Comparison of ENCODE assay signal across 8 mouse cellular contexts in genomic region chr2:152395271-152395920, GRCm38 (mm10). TPM values are rescaled to one million over a fixed set of nuclear protein-coding genes. Genes with fewer than 3 reads are reported as not detected.
A peak's percentile ranks its signal among the peaks of the same experiment; 100 is the strongest.
DNase-seq lines count a peak whose midpoint lies in the region; ATAC-seq and TF ChIP-seq lines count a peak whose summit lies in the region.

No protein-coding gene starts in this region.

- H3K27me3 ChIP-seq in heart, adult 2 months (ENCODE audit: control insufficient read depth, insufficient read depth, low read length) = no peaks in the 10 kb centered on the region
- H3K27me3 ChIP-seq in G1E (ENCODE audit: insufficient read depth, low read length) = peaks cover 31% of the 10 kb centered on the region
- no peaks in the 10 kb centered on the region for H3K27me3 ChIP-seq in heart, postnatal 0 days (ENCODE audit: control insufficient read depth, insufficient read depth, low read length)
- peaks cover 4% of the 10 kb centered on the region for H3K27me3 ChIP-seq in midbrain, embryonic 10.5 days (ENCODE audit: low read depth, poor library complexity, severe bottlenecking)

- intact Hi-C loops in heart, adult 2 months (cut with DNase I) = no loop called here

- H3K36me3 ChIP-seq in heart, adult 2 months (ENCODE audit: control insufficient read depth, insufficient read depth, low read length) = no peaks in the 10 kb centered on the region
- peaks cover 22% of the 10 kb centered on the region for H3K36me3 ChIP-seq in G1E (replicated peaks)
- no peaks in the 10 kb centered on the region for H3K36me3 ChIP-seq in heart, postnatal 0 days (replicated peaks; ENCODE audit: control insufficient read depth, insufficient read depth, low read length)
- H3K36me3 ChIP-seq in midbrain, embryonic 10.5 days = peaks cover 12% of the 10 kb centered on the region

- no peak overlapping the region for H3K9ac ChIP-seq in heart, adult 2 months (ENCODE audit: low read depth, low read length)
- peak overlapping the region; percentile 96 for H3K9ac ChIP-seq in heart, postnatal 0 days (replicated peaks; ENCODE audit: low read depth, low read length)

- no peak for TF ChIP-seq CTCF in heart, adult 2 months (IDR thresholded peaks at IDR 0.05)
- TF ChIP-seq CTCF in G1E (IDR thresholded peaks at IDR 0.05; ENCODE audit: low read depth, low read length) = no peak
- no peak for TF ChIP-seq CTCF in heart, postnatal 0 days (IDR thresholded peaks at IDR 0.05; ENCODE audit: low read depth)

- no peak for TF ChIP-seq EP300 in heart, adult 2 months (IDR thresholded peaks at IDR 0.05; ENCODE audit: insufficient read depth, low read depth, low read length)
- TF ChIP-seq EP300 in heart, postnatal 0 days (IDR thresholded peaks at IDR 0.05; ENCODE audit: low read depth) = no peak

- no peaks in the 10 kb centered on the region for H3K79me2 ChIP-seq in heart, adult 2 months (replicated peaks; ENCODE audit: control insufficient read depth, insufficient read depth, low read length)

- H3K27ac ChIP-seq in heart, adult 2 months = peak overlapping the region; percentile 40
- peak overlapping the region; percentile 98 for H3K27ac ChIP-seq in heart, postnatal 0 days (ENCODE audit: low read depth)
- H3K27ac ChIP-seq in midbrain, embryonic 10.5 days (replicated peaks) = peak overlapping the region; percentile 98

- H3K4me1 ChIP-seq in heart, adult 2 months (ENCODE audit: control insufficient read depth, insufficient read depth, low read length) = peaks cover 5% of the 10 kb centered on the region
- peaks cover 52% of the 10 kb centered on the region for H3K4me1 ChIP-seq in G1E (ENCODE audit: insufficient read depth, low read depth, low read length)
- H3K4me1 ChIP-seq in heart, postnatal 0 days (ENCODE audit: control insufficient read depth, insufficient read depth) = peaks cover 9% of the 10 kb centered on the region; the same call in 1 of the 2 replicates
- peaks cover 62% of the 10 kb centered on the region for H3K4me1 ChIP-seq in midbrain, embryonic 10.5 days

- H3K9me3 ChIP-seq in G1E (replicated peaks) = peaks cover 20% of the 10 kb centered on the region
- no peaks in the 10 kb centered on the region for H3K9me3 ChIP-seq in heart, postnatal 0 days (replicated peaks; ENCODE audit: control insufficient read depth, low read length)
- no peaks in the 10 kb centered on the region for H3K9me3 ChIP-seq in midbrain, embryonic 10.5 days (replicated peaks)

- WGBS in heart, adult 2 months = 34% methylated on average over 13 of the region's 13 CpGs
- 15% methylated on average over 13 of the region's 13 CpGs for WGBS in heart, postnatal 0 days
- 24% methylated on average over 13 of the region's 13 CpGs for WGBS in midbrain, embryonic 10.5 days

- no peak for DNase-seq in heart, adult 2 months
- DNase-seq in heart, postnatal 4 days = no peak
- DNase-seq in G1E (ENCODE audit: low spot score) = no peak
- no peak for DNase-seq in heart, postnatal 0 days (ENCODE audit: low spot score)
- DNase-seq in midbrain, embryonic 10.5 days (ENCODE audit: low spot score) = peak; percentile 29
- no peak for DNase-seq in ovary, postnatal 14 days (ENCODE audit: low spot score)
- DNase-seq in thymus, postnatal 4 days = no peak

- ATAC-seq in G1E (ENCODE audit: extremely low read depth, insufficient number of reproducible peaks, low FRiP score, poor library complexity, severe bottlenecking) = no peak
- ATAC-seq in heart, postnatal 0 days (ENCODE audit: insufficient read depth, low read depth) = no peak
- ATAC-seq in monocyte, adult 5-6 weeks (replicated peaks; ENCODE audit: insufficient number of reproducible peaks, low FRiP score, low TSS enrichment, poor library complexity, severe bottlenecking) = no peak

- H3K4me3 ChIP-seq in heart, adult 2 months = no peak overlapping the region
- peak overlapping the region; percentile 79 for H3K4me3 ChIP-seq in G1E (ENCODE audit: low read depth, low read length)
- H3K4me3 ChIP-seq in heart, postnatal 0 days (ENCODE audit: low read depth, low read length) = peak overlapping the region; percentile 96
- peak overlapping the region; percentile 71 for H3K4me3 ChIP-seq in midbrain, embryonic 10.5 days

- H3K4me2 ChIP-seq in heart, postnatal 0 days (ENCODE audit: low read depth, low read length) = peak overlapping the region; percentile 90

- no peak for TF ChIP-seq POLR2A in heart, adult 2 months (IDR thresholded peaks at IDR 0.05; ENCODE audit: insufficient read depth, low read depth, low read length)

RNA-seq across cellular contexts. Expression of gene Sox12, which starts 2.5 kb away (rescaled TPM):
- total RNA-seq in heart, adult 2 months (2021) = 1 to 10 TPM; 6.9 to 8.3 TPM
- polyA plus RNA-seq in heart, adult 2 months (2012; rRNA removed) = 7.6 and 8.8 TPM in 2 replicates
- total RNA-seq in heart, postnatal 4 days (2021) = 10 to 100 TPM; 42.3 to 42.6 TPM
- total RNA-seq in G1E (2014; fragmentation: Nextera tagmentation) (29.4 and 34.4 TPM in 2 replicates), G1E (2017) (0.98 and 1.7 TPM in 2 replicates)
- polyA plus RNA-seq in G1E (2012) = 60.0 and 62.8 TPM in 2 replicates
- 19.9 and 30.0 TPM in 2 replicates for total RNA-seq in heart, postnatal 0 days (2014; rRNA removed; ENCODE audit: low replicate concordance)
- 5.0 and 5.5 TPM in 2 replicates for polyA plus RNA-seq in heart, postnatal 0 days (2015; fragmentation: Nextera tagmentation; extraction: Ambion mirVana)
- 8.6 and 9.2 TPM in 2 replicates for polyA plus RNA-seq in midbrain, embryonic 10.5 days (2016; fragmentation: Nextera tagmentation; extraction: Ambion mirVana)
- 0.10 to 0.43 TPM in 2 of 3 replicates, not detected in the other for total RNA-seq in monocyte, adult 5-6 weeks (2017)

RNA-seq across cellular contexts. Expression of gene Nrsn2, which starts 19.0 kb away (rescaled TPM):
- not detected for total RNA-seq in heart, adult 2 months (2021)
- 0.31 TPM in 1 of 2 replicates, not detected in the other for polyA plus RNA-seq in heart, adult 2 months (2012; rRNA removed)
- not detected for total RNA-seq in heart, postnatal 4 days (2021)
- total RNA-seq in G1E (2014; fragmentation: Nextera tagmentation) (not detected in 2 replicates), G1E (2017) (0.17 TPM in 1 of 2 replicates, not detected in the other)
- not detected in 2 replicates for polyA plus RNA-seq in G1E (2012)
- total RNA-seq in heart, postnatal 0 days (2014; rRNA removed; ENCODE audit: low replicate concordance) = not detected in 2 replicates
- polyA plus RNA-seq in heart, postnatal 0 days (2015; fragmentation: Nextera tagmentation; extraction: Ambion mirVana) = 0.12 and 0.33 TPM in 2 replicates
- polyA plus RNA-seq in midbrain, embryonic 10.5 days (2016; fragmentation: Nextera tagmentation; extraction: Ambion mirVana) = 1.3 and 3.7 TPM in 2 replicates
- not detected in 3 replicates for total RNA-seq in monocyte, adult 5-6 weeks (2017)

RNA-seq across cellular contexts. Expression of gene Zcchc3, which starts 19.4 kb away (rescaled TPM):
- total RNA-seq in heart, adult 2 months (2021) = 1 to 10 TPM; 6.7 to 9.1 TPM
- polyA plus RNA-seq in heart, adult 2 months (2012; rRNA removed) = 4.0 and 5.5 TPM in 2 replicates
- 10 to 100 TPM; 24.9 to 27.4 TPM for total RNA-seq in heart, postnatal 4 days (2021)
- total RNA-seq in G1E (2014; fragmentation: Nextera tagmentation) = 21.1 and 23.7 TPM in 2 replicates
- 12.4 and 12.9 TPM in 2 replicates for total RNA-seq in G1E (2017)
- polyA plus RNA-seq in G1E (2012) = 21.8 and 22.8 TPM in 2 replicates
- total RNA-seq in heart, postnatal 0 days (2014; rRNA removed; ENCODE audit: low replicate concordance) = 21.1 and 27.2 TPM in 2 replicates
- polyA plus RNA-seq in heart, postnatal 0 days (2015; fragmentation: Nextera tagmentation; extraction: Ambion mirVana) = 18.3 and 20.6 TPM in 2 replicates
- 47.7 and 49.8 TPM in 2 replicates for polyA plus RNA-seq in midbrain, embryonic 10.5 days (2016; fragmentation: Nextera tagmentation; extraction: Ambion mirVana)
- total RNA-seq in monocyte, adult 5-6 weeks (2017) = 0.10 to 0.75 TPM in 2 of 3 replicates, not detected in the other

RNA-seq across cellular contexts. Expression of gene 6820408C15Rik, which starts 20.0 kb away (rescaled TPM):
- 1 to 10 TPM; 1.5 to 2.4 TPM for total RNA-seq in heart, adult 2 months (2021)
- polyA plus RNA-seq in heart, adult 2 months (2012; rRNA removed) = 2.5 and 4.0 TPM in 2 replicates
- 1 to 10 TPM; 3.8 to 4.0 TPM for total RNA-seq in heart, postnatal 4 days (2021)
- 2.1 and 3.8 TPM in 2 replicates for total RNA-seq in G1E (2014; fragmentation: Nextera tagmentation)
- 0.49 and 0.64 TPM in 2 replicates for total RNA-seq in G1E (2017)
- 0.17 and 0.18 TPM in 2 replicates for polyA plus RNA-seq in G1E (2012)
- total RNA-seq in heart, postnatal 0 days (2014; rRNA removed; ENCODE audit: low replicate concordance) = 0.15 and 1.7 TPM in 2 replicates
- 5.4 and 5.6 TPM in 2 replicates for polyA plus RNA-seq in heart, postnatal 0 days (2015; fragmentation: Nextera tagmentation; extraction: Ambion mirVana)
- 0.99 and 1.2 TPM in 2 replicates for polyA plus RNA-seq in midbrain, embryonic 10.5 days (2016; fragmentation: Nextera tagmentation; extraction: Ambion mirVana)
- total RNA-seq in monocyte, adult 5-6 weeks (2017) = not detected in 3 replicates

RNA-seq across cellular contexts. Expression of gene Trib3, which starts 51.6 kb away (rescaled TPM):
- 1 to 10 TPM; 2.4 to 3.6 TPM for total RNA-seq in heart, adult 2 months (2021)
- polyA plus RNA-seq in heart, adult 2 months (2012; rRNA removed) = 2.3 and 3.3 TPM in 2 replicates
- 1 to 10 TPM; 2.9 TPM for total RNA-seq in heart, postnatal 4 days (2021)
- 24.5 and 25.0 TPM in 2 replicates for total RNA-seq in G1E (2014; fragmentation: Nextera tagmentation)
- total RNA-seq in G1E (2017) = 1.9 and 2.1 TPM in 2 replicates
- 17.8 and 24.9 TPM in 2 replicates for polyA plus RNA-seq in G1E (2012)
- total RNA-seq in heart, postnatal 0 days (2014; rRNA removed; ENCODE audit: low replicate concordance) = 0.39 TPM in 1 of 2 replicates, not detected in the other
- polyA plus RNA-seq in heart, postnatal 0 days (2015; fragmentation: Nextera tagmentation; extraction: Ambion mirVana) = 2.5 and 2.6 TPM in 2 replicates
- 2.2 and 2.8 TPM in 2 replicates for polyA plus RNA-seq in midbrain, embryonic 10.5 days (2016; fragmentation: Nextera tagmentation; extraction: Ambion mirVana)
- total RNA-seq in monocyte, adult 5-6 weeks (2017) = not detected in 3 replicates

Comparison
In these comparisons a context has a peak if more than half of its experiments do, and no peak if none do; other contexts are left out.
1. H3K27ac ChIP-seq: peak in every context shown above with its lines; median percentile 98 in heart, postnatal 0 days; 98 in midbrain, embryonic 10.5 days; 40 in heart, adult 2 months.